Mouse (Mus musculus) forelimb bud, embryonic 11.5 days (tissue): Measurements from ENCODE around the gene Helt.

Experiments used
- DNase-seq: peaks from one replicate; pipeline ENCODE4 v3.0.0-alpha.2; 2012; ENCODE audit warnings: low read depth, low spot score

Helt gene

DNA sequence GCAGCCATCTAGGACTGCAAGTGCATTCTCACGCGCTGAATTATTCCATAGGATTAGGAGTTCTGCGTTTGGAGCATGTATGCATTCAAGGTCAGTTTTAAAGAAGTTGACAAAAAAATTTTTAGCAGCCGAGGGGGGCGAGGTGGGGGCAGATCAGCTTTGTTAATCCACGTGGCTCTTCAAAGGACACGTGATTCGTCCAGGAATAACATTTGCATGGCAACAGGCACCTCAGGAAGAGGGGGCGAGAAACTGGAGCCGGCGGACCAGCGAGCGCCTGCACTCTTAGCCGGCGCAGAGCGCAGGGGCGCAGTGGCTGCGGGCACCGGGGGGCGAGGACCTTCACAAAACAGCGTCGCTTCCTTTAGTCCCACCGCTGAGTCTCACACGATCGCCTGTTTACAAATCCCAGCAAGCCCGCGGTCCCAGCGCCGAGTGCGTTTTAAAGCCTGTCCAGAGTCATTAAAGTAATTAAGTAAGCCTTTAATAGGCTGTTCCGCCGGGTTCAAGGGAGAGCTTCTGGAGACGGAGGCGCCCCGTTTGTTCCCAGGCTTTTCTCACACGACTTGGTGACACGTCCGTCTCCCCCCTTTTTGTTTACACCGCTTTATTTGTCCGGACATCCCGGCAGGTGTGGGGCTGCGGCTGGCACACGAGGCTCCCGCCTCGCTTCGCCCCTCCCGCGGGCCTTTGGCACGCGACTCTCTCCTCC, at the start of gene Helt:
Gene Helt (minus strand): TSS at position 491 of the 712 bp plus-strand sequence.
- no peak for DNase-seq

DNA sequence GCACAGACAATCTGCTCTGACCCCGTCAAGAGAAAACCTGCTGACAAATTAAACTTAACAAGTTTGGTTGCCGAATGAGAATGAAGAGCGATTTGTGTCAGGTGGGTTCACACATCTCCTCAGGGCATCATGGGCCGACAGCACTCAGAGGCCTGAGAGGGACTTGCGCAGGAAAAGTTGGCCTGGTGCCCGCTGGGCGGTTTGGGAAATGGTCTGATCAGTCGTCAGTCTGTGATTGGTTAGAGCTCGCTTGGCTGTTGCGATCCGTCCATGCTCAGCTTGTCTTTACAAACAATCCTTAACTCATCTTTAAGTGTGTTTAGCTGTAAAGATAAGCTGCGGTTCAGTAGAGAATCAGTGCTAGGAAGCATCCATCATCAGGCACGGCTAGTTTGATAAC, 47.8 kb upstream of the Helt start:
- no peak for DNase-seq

DNA sequence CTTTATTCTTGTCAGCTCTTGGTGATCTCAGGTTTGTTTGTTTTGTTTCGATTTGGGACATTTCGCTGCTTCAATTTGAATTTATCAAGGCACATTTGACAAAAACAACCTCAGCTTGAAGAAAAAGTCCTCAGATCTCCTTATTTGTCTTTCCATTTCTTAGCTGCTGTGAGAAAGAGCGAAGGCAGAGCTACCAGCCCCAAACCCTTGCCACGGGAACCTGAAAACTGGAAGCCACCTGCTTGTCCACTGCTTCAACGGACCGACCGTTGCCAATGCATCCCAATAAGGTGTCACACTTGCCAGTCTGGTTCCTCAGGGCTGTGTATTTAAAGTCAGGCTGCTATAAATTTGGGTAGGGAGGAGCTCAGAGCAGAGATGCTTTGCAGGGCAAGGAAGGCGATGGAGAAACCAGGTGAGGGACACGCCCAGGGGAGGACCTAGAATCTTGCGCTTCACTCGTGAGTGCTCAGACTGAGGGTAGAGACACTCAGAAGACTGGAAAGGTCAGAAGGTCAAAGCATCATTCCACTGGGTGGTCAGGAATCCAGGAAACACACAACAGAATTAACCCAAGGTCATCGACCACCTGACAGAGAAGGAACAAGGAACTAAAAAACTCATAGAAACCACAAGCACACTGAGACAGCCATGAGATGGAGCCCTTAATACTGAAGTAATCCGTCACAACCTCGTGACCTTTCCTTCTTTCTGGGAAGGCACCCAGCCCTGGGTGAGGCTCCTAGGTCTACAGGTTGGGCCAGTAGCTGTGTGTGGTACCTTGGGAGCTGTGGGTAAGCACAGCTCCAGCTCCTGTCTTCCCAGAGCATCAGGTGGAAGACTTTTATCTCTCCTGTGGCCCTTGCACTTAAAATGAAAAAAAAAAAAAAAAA, 46.2 kb upstream of the Helt start:
- no peak for DNase-seq

DNA sequence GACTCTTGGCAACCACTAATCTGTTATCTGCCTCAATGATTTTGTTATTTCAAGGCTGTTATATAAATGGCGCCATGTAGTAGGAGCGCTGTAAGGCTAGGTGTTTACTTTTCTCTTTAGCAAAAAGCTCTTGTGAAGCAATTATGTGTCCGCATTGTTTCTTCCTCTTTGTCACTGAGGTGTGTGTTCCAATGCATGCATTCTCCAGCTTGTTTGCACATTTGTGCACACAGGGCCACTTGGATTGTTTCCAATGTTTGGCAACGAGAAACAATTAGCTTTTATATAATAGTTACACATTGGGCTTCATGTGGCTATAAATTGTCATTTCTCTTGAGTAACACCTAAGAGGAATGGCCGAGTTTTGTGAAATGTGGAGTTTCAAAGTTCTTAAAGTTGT, 44.8 kb upstream of the Helt start:
- DNase-seq, result no peak

DNA sequence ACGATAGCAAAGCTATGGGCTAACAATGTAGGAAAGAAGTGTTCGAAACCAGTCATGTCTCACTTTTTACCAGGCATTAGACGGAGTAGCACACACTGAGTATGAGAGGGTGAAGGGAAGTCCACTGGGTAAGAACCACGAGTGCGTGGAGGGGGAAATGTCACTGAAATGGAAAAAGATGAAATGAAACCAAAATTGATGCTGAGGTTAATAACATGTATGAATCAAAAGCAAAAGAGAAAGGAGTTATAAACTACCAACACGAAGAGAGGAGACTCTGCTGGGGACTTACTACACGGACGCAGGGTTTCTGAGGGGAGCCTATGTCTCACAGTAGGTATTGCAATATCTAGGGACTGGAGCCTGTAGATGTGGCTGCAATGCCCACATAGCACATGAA, 41.9 kb upstream of the Helt start:
- DNase-seq, result no peak

DNA sequence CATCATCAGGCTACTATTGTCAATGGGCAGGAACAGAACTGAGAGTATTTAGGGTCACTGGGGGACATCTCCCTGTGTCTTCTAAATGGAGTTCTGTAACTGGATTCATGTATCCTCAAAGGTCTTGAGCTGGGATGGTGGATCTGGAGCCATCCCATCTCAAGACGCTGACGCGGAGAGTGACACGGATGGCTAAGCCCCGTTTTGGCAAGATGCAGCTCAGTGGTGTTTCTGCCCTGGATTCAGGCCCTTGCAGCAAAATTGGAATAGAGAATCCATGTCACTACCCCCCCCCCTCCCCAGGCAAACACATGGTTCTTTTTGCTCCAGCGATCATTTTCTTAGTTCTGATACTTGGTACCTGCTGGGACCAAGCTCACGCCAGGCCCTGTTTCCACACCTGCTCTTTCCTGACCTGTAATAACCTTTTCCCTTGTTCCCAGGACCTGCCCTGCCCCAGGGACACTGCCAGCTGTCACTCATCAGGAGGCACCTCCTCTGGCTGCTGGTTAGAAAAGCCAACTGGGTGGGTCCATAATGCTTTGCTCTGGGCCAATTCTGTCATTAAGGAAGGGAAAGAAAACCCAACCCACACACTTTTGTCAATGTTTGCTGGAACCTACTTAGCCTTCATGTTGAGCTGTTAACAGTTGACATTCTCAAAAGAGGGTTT, 38.1 kb upstream of the Helt start:
- DNase-seq, result no peak

DNA sequence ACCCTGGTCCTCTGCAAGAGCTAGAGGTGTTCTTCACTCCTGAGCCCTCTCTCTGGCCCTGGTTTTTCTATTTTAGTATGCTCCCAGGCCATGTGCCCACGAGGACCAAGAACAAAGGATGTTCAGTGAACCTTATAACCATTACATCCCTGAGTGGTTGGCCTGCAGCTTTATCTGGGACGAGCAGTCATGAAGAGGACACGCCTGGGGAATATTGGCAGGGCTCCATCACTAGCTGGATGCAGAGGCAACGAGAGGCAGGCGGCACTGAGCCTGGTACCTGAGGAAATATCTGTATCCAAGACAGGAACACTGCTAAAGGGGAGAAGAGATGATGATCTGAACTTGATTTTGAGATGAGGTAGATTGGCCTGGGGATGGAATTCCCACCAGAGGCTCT, 37.3 kb upstream of the Helt start:
- no peak for DNase-seq

DNA sequence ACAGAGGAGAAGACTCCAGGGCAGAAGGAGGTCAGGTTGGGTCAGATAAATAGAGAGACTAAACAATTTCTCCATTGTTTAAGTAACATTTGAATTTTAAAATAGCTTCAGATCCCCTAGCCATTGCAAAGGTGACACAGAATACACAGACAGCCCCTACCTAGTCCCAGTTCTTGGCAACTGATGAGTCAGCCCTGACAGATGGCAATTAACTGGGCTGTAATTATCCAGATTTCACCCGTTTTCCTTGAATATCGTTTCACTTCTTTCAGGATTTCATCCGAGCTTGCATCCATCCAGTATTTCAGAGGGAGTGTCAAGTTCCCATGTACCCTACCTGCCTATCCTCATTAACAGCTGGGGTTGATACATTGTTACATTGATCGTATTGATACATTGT, 34.9 kb upstream of the Helt start:
- DNase-seq, result no peak

DNA sequence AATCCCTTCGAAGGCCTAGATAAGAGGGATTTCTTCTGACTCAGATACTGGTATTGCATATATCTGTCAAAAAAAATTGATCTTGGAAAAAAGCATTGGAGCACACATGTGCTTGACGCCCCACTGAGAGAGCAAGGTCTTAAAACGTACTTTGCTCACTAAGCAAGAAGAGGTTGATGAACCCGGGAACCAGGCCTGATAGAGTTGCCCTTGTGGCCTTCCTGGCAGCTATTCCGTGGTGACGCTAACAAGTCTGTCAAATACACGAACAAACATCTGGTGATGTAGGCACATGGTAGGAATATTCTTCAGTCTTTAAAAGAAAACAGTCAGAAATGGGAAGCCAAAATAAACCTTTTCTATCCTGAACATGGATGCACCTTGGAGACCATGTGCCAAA, 32.8 kb upstream of the Helt start:
- DNase-seq, result no peak

DNA sequence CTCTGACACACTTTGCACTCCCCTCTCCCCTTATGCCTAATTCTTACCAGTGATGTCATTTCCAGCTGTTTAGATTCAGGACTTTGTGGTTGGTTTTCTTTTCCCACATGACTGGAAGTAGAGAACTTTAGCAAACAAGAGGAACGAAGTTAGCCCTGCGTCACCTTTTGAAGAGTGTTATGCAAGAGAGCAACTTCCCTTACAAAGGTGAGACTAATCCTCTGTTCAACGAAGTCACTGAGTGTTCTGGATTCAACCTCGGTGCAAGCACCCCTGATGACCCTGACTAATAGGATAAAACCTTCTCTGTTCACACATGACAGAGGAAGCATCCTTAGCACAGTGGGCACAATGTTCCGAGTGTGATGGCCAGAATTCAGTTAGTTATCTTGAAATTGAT, 32.2 kb upstream of the Helt start:
- DNase-seq, result no peak

DNA sequence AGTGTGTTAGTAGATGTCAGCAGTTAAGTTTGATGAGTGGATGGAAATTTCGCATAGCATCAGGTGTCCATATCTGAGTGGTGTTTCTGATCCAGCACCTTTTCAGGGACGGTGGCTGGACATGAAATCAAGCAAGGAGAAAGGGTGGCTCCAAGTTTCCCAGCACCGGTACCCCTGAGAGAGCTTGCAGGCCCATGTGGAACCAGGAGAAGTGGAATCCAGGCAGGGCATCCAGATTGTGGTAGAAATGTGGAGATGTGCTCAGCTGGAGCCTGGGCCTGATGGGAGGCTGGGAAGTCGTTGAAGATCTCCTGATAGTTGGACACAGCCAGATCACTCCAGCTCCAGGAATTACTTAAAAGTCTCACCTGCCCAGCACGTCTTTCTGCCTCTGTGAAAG, 30.2 kb upstream of the Helt start:
- DNase-seq, result no peak

DNA sequence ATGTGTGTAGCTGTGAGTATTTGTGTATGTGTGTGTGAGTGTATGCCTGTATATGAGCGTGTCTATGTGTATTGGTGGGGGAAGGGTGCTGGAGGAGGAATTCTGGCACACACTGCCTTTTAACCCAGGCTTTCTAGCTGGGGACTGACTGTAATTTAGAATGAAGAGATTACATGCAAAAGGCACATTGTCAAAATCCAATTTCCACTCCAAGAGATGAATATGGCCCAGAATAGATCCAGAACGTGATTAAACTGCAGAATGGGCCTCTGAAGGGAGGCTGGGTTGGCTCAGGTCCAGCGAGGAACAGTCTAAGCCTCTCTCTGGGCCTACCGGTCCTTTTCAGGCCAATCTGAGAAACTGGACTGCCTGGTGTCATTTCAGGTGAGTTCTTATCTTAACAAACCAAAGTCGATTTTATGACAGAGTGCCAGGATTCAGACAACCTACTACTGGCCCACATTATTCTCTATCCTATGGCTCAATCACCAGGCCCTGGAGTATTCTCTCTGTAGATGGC, 29.3 kb upstream of the Helt start:
- no peak for DNase-seq

DNA sequence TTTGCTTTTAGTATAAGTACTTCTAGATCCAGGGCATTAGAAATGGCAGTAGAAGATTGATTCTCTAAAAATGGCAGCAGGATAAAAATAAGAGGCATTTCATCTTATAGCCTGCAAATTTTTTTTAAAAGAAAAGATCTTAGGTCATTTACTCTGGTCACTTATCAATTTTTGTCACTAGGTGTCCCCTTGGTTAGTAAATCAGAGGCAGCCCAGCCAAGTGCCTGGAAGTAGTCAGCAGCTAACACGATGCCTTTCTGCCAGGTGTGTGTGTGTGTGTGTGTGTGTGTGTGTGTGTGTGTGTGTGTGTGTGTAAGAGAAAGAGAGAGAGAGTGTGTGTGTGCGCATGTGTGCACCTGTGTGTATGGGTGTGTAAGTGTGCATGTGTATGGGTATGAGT, 28.4 kb upstream of the Helt start:
- DNase-seq, result no peak

DNA sequence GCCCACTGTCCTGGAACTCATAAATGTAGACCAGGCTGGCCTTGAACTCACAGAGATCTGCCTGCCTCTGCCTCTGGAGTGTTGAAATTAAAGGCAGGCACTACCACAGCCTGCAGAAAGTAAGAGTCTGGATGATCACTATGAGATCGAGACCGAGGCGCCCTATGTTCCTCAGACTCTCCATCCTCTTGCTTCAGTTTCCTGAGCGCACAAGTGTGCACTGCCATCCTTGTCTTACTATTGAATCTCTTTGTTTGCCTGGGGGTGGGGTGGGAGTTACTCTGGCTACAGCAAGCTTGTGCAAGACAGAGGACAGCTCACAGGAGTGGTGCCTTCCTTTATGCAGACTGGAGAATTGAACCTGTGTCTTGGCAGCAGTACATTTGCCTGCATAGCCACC, 27.9 kb upstream of the Helt start:
- DNase-seq, result no peak

DNA sequence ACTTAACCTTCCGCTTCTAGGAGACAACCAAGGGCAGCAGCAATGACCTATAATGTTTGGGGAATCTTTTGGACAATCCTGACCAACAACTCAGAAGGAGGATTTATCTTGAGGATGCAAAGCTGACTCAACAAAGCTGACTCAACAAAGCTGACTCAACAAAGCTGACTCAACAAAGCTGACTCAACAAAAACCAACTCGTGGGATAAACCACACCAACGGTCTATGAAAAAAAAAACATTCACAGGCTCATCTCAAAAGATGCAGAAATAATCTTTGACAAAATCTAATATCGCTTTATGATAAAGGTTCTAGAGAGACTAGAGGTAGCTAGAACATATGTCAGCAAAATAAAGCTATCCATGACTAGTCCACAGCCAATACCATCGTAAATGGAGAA, 24.3 kb upstream of the Helt start:
- no peak for DNase-seq

DNA sequence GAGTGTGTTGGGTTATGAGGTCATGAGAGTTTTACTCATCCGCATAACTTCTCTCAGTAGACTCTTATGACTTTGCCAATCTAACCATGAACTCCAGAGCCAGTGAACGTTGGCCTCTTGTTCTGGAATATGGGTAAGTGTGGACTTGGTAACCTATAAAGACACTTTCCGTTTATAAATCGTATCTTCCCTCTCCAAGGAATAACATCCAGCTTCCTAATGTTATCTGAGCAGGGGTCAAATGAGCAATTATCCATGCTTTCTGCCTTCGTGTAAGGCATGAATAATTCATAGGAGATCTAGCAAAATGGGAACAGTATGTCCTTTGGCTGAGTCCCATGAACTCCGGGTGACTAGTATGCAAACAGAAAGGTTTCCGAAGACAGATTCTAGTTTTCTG, 22.7 kb upstream of the Helt start:
- DNase-seq, result no peak

DNA sequence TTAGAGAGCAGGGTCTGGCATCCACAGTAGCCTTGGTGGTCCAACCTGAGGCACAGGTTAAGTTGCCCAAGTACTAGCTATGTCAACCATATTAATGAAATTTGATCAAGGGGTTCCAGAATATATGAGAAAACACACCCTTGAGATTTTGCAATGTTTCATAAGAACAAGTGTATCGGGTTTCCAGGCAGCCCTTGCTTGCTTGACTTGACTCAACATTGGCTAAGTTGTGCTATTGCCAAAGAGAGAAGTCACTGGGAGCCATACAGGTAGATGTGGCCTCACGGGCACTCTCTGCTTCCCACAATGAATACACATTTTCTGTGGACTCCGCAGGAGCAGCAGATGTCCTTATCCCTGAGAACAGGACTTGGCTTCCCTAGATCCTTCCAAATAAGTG, 19.3 kb upstream of the Helt start:
- DNase-seq, result no peak

DNA sequence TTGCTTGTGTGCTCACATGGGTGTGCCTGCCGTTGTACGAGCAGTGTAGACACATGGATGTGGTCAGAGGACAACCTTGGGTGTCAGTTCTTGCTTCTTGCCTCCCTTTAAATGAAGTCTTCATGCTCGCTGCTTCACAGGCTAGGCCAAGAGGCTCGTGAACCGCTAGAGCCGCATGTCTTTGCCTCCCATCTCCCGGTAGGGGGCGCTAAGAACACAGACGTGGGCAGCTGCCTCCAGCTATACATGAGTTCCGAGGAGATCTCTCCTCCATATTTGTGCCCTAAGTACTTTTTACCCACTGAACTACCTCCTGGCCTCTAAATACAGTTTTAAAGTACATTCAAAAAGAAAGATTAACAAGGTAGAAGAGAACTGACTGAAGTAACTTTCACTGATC, 16.7 kb upstream of the Helt start:
- DNase-seq, result peak; percentile 71

DNA sequence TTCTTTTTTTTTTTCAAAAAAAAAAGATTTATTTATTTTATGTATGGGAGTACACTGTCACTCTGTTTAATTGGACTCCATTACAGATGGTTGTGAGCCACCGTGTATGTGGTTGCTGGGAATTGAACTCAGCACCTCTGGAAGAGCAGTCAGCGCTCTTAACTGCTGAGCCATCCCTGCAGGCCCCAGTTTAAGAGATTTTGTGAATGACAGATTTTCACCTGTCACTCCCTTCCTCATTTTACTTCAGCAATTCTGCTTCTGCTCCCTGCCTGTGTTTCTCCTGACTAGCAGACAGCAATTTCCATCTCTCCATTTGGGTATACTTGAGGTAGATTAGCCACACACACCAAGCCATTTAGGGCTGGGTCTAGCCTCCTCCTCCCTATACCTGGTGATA, 13.7 kb upstream of the Helt start:
- DNase-seq, result no peak

DNA sequence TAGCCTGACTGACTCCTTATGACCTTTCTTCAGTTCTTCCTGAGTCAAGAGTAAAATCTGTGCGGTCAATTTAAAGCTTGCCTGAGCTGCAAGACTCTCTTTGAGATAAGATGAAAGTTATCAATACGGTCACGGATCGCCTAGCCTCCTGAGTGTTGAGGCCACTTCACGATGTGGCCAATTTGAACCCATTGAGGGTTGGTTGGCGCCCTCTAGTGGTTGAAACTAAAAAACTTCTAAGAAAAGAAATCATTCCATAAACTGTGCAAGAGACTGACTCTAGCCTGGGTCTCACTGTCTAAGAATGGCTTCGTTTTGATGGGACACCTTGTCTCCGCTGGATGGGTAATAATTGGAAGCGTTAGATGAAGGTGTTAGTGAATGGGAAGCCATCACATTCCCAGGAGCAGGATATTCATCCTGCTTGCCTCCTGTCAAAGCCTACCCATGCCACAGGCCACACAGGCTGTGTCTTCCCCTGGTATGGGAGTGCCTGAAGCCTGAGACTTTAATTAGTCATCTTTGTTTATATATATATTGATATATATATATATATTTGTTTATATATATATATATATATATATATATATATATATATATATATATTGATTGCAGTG, 11.4 kb upstream of the Helt start:
- DNase-seq, result peak; percentile 74

DNA sequence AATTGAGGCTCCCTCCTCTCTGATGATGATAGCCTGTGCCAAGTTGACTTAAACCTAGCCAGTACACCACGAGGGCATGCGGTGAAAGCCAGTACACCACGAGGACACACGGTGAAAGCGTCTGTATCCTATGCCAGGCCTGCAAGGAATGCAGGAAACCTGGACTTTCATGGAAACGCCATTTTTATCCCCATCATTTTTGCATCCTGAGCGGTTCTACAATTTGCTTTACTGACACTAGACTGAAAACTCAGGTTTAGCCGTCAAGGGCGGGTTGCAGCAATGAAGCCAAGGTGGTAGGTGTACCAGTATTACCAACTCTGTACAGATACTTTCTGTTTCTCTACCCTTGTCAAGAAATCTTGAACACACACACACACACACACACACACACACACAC, 7.7 kb upstream of the Helt start:
- no peak for DNase-seq

DNA sequence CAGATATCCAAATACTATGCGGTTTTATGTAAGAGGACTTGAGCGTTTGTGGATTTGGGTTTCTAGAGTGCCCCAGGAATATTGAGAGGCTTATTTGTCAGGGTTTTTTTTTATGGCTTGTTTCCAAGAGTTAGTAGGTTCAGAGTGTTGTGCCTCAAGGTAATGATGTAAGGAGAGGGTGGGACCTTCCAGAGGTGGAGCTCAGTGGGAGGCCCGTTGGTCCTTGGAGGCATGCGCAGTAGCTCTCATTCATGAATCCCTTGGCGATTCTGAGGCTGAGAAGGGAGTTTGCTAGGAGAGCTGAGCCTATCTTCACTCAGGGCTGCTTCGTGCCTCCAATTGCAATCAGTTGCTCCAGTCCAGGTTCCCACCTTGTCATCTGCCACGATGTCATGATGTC, 4.4 kb upstream of the Helt start:
- no peak for DNase-seq
